In the genomic region with DNA sequence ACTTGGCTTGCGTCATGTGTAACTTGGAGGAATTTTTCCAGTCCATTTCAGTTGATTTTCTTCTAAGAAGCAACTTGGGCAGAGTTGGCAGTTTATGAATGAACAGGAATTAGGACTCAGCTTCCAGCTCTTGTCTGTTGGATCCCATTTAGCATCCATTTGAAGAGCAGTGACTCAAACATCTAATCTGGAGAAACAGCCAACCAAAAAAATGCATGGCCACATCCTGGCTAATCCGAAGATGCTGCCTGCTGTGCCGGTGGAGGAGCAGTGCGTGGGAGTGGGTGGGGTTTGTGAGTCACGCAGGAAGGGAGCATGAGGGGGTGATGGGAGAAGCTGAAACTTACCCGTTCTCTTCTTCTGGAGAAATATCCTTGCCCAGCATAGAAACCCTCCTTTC, we compare ENCODE assay signal across 10 mouse cellular contexts.
DNase-seq lines count a peak whose midpoint lies in the region.
"Had no signal": no experiment of that assay in that cellular context is flagged by ENCODE, and none has a peak within 500 bp of the region (broad histone marks: within the 10 kb centered on the region; RNA-seq: fewer than 3 reads in every experiment).

No protein-coding gene starts in this region.

- DNase-seq in heart, postnatal 4 days: peak; percentile 17
- no peak for DNase-seq in heart, adult 8-10 months (ENCODE audit: low spot score)
- peak; percentile 94 for DNase-seq in brain, adult 2 months (ENCODE audit: low read depth, low spot score)
- DNase-seq in layer of hippocampus, adult 9-11 months: peak; percentile 72
- peak; percentile 83 to 92 for DNase-seq in right cerebral cortex, adult 2 months (ENCODE audit: low spot score in 2 of 2)
- no peak for DNase-seq in adrenal gland, postnatal 10 days
- DNase-seq in ovary, adult 18-20 months (ENCODE audit: low spot score): no peak
- DNase-seq in retina, embryonic 14.5 days (ENCODE audit: low spot score): no peak
- DNase-seq: adrenal gland, adult 2 months; kidney, postnatal 10 days had no signal

Comparison
In these comparisons a context has a peak if more than half of its experiments do, and no peak if none do; other contexts are left out.
1. DNase-seq: peak in heart, postnatal 4 days (single experiment), brain, adult 2 months (single experiment), layer of hippocampus, adult 9-11 months (single experiment) and right cerebral cortex, adult 2 months (2 of 2); none in heart, adult 8-10 months (single experiment), adrenal gland, postnatal 10 days (single experiment), ovary, adult 18-20 months (single experiment) and retina, embryonic 14.5 days (single experiment).